Mouse (Mus musculus): ENCODE data around the gene Sept14. TPM values are rescaled to one million over a fixed set of nuclear protein-coding genes. Genes with fewer than 3 reads are reported as not detected.
"Not testable (repeated sequence)": the region's sequence is repeated elsewhere in the genome, so short reads cannot be mapped to it uniquely, and the experiment has no call there.

Sept14 gene
- polyA plus RNA-seq, 1 experiment: 0.11 TPM

DNA sequence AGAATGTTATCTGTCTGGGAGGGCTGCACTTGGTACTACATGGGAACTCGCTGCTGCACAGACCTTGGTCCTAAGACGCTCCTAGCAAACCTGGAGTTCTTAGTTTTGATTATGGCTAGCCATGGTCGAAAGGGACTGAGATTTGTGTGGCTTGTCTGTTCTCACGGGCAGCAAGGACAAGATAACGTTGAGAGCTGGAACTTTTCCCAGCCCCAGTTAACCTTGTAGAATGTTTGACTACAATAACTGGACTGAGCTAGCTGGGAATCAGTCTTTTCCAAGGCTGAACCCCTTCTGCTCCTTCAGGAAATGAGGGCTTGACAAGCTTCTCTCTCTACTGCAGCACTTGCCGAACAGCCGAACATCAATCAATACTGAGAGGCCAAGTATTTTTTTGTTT is 20.7 kb downstream of the Sept14 start:
- DNase-seq: no peak
- no peak overlapping the region for H3K27ac ChIP-seq (ENCODE audit: control insufficient read depth, insufficient read depth, low read length)
- H3K4me3 ChIP-seq (ENCODE audit: control insufficient read depth, insufficient read depth, low read length): no peak overlapping the region
- 85% methylated on average over 7 of the region's 7 CpGs for WGBS
- no peaks in the 10 kb centered on the region for H3K36me3 ChIP-seq (ENCODE audit: control insufficient read depth, insufficient read depth, low read length)
- no peak for TF ChIP-seq CTCF (IDR thresholded peaks at IDR 0.05; ENCODE audit: borderline replicate concordance, control insufficient read depth, extremely low read depth, insufficient read depth, low read length, poor library complexity)
- TF ChIP-seq POLR2A (IDR thresholded peaks at IDR 0.05; ENCODE audit: control insufficient read depth, extremely low read depth, insufficient read depth, low read length, poor library complexity): no peak
- H3K27me3 ChIP-seq (ENCODE audit: control insufficient read depth, insufficient read depth, low read length): no peaks in the 10 kb centered on the region
- no peaks in the 10 kb centered on the region for H3K4me1 ChIP-seq (replicated peaks; ENCODE audit: control insufficient read depth, insufficient read depth, low read length)

DNA sequence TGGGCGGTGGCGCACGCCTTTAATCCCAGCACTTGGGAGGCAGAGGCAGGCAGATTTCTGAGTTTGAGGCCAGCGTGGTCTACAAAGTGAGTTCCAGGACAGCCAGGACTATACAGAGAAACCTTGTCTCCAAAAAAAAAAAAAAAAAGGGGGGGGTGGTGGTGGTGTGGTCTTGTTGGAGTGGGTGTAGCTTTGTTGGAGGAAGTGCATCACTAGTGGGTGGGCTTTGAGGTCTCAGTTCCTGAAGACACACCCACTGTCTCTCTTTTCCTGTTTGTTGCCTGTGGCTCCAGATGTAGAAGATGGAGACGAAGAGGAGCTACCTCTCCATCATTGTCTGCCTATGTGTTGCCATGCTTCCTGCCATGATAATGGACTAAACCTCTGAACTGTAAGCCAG is 23.2 kb downstream of the Sept14 start:
- H3K27me3 ChIP-seq (ENCODE audit: control insufficient read depth, insufficient read depth, low read length); DNase-seq; H3K4me1 ChIP-seq (replicated peaks; ENCODE audit: control insufficient read depth, insufficient read depth, low read length); H3K36me3 ChIP-seq (ENCODE audit: control insufficient read depth, insufficient read depth, low read length); H3K4me3 ChIP-seq (ENCODE audit: control insufficient read depth, insufficient read depth, low read length); H3K27ac ChIP-seq (ENCODE audit: control insufficient read depth, insufficient read depth, low read length): not testable (repeated sequence)
- WGBS: 90% methylated on average over 5 of the region's 5 CpGs

DNA sequence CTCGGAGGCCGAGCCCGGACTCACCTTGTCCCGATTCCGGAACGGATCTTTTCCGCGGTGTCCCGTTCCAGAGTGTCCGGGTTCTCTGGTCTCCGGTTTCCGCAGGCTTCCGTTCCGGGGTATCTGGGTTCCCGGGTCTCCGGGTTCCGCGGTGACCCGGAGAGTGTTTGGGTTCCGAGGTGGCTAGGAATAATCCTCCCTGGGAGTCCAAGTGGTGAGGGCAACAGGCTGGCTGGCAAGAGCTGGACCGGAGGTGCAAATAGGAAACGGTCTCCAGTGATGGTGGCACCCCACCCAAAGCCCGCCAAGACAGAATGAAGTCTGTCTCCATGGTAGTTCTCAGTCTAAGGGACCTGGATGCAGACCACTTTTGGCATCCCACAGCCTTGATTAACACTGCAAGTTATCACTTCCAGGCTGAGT is 38.3 kb downstream of the Sept14 start, which contains the start of gene Zfp11:
Gene Zfp11, minus strand, starts transcription at position 64 of the 423 bp plus-strand sequence.
- H3K27ac ChIP-seq (ENCODE audit: control insufficient read depth, insufficient read depth, low read length): no peak within 1 kb of the TSS
- peak within 1 kb of the TSS; percentile 75 for H3K4me3 ChIP-seq (ENCODE audit: control insufficient read depth, insufficient read depth, low read length)
- peaks cover 8% of the 10 kb centered on the region for H3K4me1 ChIP-seq (replicated peaks; ENCODE audit: control insufficient read depth, insufficient read depth, low read length)
- 3% methylated on average over 23 of the region's 23 CpGs for WGBS
- no peaks in the 10 kb centered on the region for H3K27me3 ChIP-seq (ENCODE audit: control insufficient read depth, insufficient read depth, low read length)
- H3K36me3 ChIP-seq (ENCODE audit: control insufficient read depth, insufficient read depth, low read length): no peaks in the 10 kb centered on the region
- DNase-seq: peak; percentile 46
- no peak for TF ChIP-seq CTCF (IDR thresholded peaks at IDR 0.05; ENCODE audit: borderline replicate concordance, control insufficient read depth, extremely low read depth, insufficient read depth, low read length, poor library complexity)
- no peak for TF ChIP-seq POLR2A (IDR thresholded peaks at IDR 0.05; ENCODE audit: control insufficient read depth, extremely low read depth, insufficient read depth, low read length, poor library complexity)

DNA sequence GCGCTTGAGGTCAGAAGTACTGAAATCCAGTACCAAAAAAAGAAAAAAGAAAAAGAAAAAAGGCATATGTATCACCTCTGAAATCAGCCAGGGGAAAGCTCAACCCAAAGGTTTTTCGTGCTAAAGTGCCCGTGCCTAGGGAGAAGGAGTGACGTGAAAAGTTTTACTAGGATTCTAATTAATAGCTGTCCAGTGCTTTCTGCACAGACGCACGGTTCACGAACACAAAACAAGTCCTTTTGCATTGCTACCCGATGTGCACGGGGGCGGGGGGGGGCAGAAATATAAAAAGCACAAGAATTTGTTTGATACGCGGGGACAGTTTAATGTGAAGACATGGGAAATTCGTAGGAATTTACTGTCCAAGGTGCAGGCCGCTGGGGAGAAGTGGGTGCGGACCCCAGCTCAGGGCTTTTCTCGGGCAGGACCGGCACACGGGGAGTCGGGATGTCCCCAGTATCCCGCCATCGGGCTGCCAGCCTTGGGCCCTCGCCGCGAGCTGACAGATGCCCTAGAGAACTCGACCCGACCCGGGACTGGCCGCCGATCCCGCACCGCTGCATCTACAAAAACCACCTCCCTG is 38.8 kb downstream of the Sept14 start:
- Histone ChIP-seq H3K36me3 (ENCODE audit: control insufficient read depth, insufficient read depth, low read length) (no peaks in the 10 kb centered on the region), H3K27me3 (ENCODE audit: control insufficient read depth, insufficient read depth, low read length) (no peaks in the 10 kb centered on the region), H3K27ac (ENCODE audit: control insufficient read depth, insufficient read depth, low read length) (no peak overlapping the region), H3K4me3 (ENCODE audit: control insufficient read depth, insufficient read depth, low read length) (peak overlapping the region; percentile 75), H3K4me1 (replicated peaks; ENCODE audit: control insufficient read depth, insufficient read depth, low read length) (peaks cover 8% of the 10 kb centered on the region)
- TF ChIP-seq CTCF (IDR thresholded peaks at IDR 0.05; ENCODE audit: borderline replicate concordance, control insufficient read depth, extremely low read depth, insufficient read depth, low read length, poor library complexity) (no peak), POLR2A (IDR thresholded peaks at IDR 0.05; ENCODE audit: control insufficient read depth, extremely low read depth, insufficient read depth, low read length, poor library complexity) (no peak; the same call in 1 of the 2 replicates)
- 2% methylated on average over 31 of the region's 31 CpGs for WGBS
- no peak for DNase-seq

DNA sequence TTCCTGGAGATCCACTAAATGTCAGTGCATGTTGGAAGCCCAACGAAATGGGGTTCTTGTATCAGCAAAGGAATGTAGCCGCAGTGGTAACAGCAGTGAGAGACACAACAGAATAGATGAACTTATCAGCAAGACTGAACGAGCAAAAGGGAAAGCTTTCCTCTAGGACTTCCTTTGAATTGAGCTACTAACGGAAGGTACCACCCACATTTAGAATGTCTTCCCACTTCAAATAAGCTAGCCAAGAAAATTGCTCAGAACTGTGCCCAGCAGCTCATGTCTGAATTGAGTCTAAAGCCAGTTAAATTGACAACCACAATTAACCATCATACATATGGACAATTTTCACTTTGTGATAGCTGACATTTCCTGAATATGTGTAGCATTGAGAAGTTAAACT is 40.5 kb downstream of the Sept14 start:
- DNase-seq: no peak
- Histone ChIP-seq H3K27ac (ENCODE audit: control insufficient read depth, insufficient read depth, low read length) (no peak overlapping the region), H3K27me3 (ENCODE audit: control insufficient read depth, insufficient read depth, low read length) (no peaks in the 10 kb centered on the region), H3K4me3 (ENCODE audit: control insufficient read depth, insufficient read depth, low read length) (no peak overlapping the region), H3K36me3 (ENCODE audit: control insufficient read depth, insufficient read depth, low read length) (no peaks in the 10 kb centered on the region), H3K4me1 (replicated peaks; ENCODE audit: control insufficient read depth, insufficient read depth, low read length) (peaks cover 8% of the 10 kb centered on the region)
- 89% methylated on average over 4 of the region's 4 CpGs for WGBS
- TF ChIP-seq POLR2A (IDR thresholded peaks at IDR 0.05; ENCODE audit: control insufficient read depth, extremely low read depth, insufficient read depth, low read length, poor library complexity) (no peak), CTCF (IDR thresholded peaks at IDR 0.05; ENCODE audit: borderline replicate concordance, control insufficient read depth, extremely low read depth, insufficient read depth, low read length, poor library complexity) (no peak)

DNA sequence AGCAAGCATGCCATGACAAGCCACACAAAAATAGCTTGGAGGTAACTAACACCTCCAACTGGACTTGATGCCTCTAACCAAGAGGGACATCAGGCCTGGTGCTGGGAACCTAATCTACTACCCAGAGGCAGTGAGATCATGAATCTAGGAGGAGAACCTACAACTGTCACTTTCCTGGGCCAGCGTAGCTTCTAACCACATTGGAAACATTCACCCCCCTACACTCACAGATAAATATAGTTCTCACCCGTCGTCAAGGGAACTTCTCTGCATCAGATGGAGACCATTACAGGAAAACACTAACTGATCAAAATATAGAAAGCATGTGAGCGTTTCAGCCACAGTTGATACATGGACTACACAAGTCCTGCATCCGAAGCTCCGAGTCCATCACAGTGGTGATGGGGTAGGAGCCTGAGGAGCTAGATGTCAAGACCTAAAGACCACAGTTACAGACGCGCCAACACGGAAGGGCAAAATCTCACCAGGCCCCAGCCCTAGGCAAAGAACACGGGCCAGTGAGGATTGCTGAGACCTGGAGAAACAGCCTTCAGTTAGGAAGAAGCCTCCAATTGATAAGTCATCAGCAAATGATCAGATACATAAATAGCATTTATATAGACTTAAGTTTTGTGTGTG is 41.9 kb downstream of the Sept14 start:
- H3K27me3 ChIP-seq (ENCODE audit: control insufficient read depth, insufficient read depth, low read length): no peaks in the 10 kb centered on the region
- 87% methylated on average over 10 of the region's 10 CpGs for WGBS
- no peak overlapping the region for H3K27ac ChIP-seq (ENCODE audit: control insufficient read depth, insufficient read depth, low read length)
- no peaks in the 10 kb centered on the region for H3K36me3 ChIP-seq (ENCODE audit: control insufficient read depth, insufficient read depth, low read length)
- TF ChIP-seq CTCF (IDR thresholded peaks at IDR 0.05; ENCODE audit: borderline replicate concordance, control insufficient read depth, extremely low read depth, insufficient read depth, low read length, poor library complexity) (no peak), POLR2A (IDR thresholded peaks at IDR 0.05; ENCODE audit: control insufficient read depth, extremely low read depth, insufficient read depth, low read length, poor library complexity) (no peak)
- no peak overlapping the region for H3K4me3 ChIP-seq (ENCODE audit: control insufficient read depth, insufficient read depth, low read length)
- peaks cover 8% of the 10 kb centered on the region for H3K4me1 ChIP-seq (replicated peaks; ENCODE audit: control insufficient read depth, insufficient read depth, low read length)
- DNase-seq: no peak

DNA sequence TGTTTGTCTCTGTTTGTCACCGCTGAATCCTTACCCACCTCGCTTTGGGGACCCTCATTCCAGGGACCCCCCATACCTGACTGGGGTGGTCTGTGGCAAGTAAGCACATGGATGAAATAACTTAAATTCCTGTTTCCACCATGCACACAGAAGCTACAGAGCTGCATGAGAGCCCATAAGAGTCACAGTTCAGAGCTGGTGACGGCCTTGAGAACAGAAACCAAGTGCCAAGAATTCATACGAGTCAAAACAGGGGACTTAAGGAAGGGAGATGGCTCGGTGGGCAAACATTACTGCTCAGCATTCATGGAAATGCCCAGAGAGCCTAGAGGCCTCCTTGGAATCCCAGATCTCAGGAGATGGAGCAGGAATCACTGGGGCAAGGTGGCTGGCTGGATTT is 44.2 kb downstream of the Sept14 start:
- 95% methylated on average over 5 of the region's 5 CpGs for WGBS

More for the DNA sequence above, 44.2 kb downstream of the Sept14 start:
- peaks cover 4% of the 10 kb centered on the region; the same call in 1 of the 2 replicates for H3K36me3 ChIP-seq (ENCODE audit: control insufficient read depth, insufficient read depth, low read length)
- no peak overlapping the region for H3K4me3 ChIP-seq (ENCODE audit: control insufficient read depth, insufficient read depth, low read length)
- H3K4me1 ChIP-seq (replicated peaks; ENCODE audit: control insufficient read depth, insufficient read depth, low read length): no peaks in the 10 kb centered on the region
- no peaks in the 10 kb centered on the region for H3K27me3 ChIP-seq (ENCODE audit: control insufficient read depth, insufficient read depth, low read length)
- DNase-seq: no peak
- TF ChIP-seq CTCF (IDR thresholded peaks at IDR 0.05; ENCODE audit: borderline replicate concordance, control insufficient read depth, extremely low read depth, insufficient read depth, low read length, poor library complexity): no peak
- TF ChIP-seq POLR2A (IDR thresholded peaks at IDR 0.05; ENCODE audit: control insufficient read depth, extremely low read depth, insufficient read depth, low read length, poor library complexity): no peak
- H3K27ac ChIP-seq (ENCODE audit: control insufficient read depth, insufficient read depth, low read length): no peak overlapping the region

Data from thymus, adult 2 months (tissue).